Mouse (Mus musculus): ENCODE results near the gene Ctnna3.
"Not testable (repeated sequence)": the region's sequence is repeated elsewhere in the genome, so short reads cannot be mapped to it uniquely, and the experiment has no call there.

Ctnna3 gene

GRCm38 (mm10) chr10:64571311-64571710 lies 1141.4 kb downstream of the Ctnna3 start:
- DNase-seq (ENCODE audit: low read depth) = no peak

GRCm38 (mm10) chr10:64588116-64588515 lies 1158.2 kb downstream of the Ctnna3 start:
- DNase-seq (ENCODE audit: low read depth) = no peak

GRCm38 (mm10) chr10:64636760-64637159 lies 1206.9 kb downstream of the Ctnna3 start:
- no peak for DNase-seq (ENCODE audit: low read depth)

- DNase-seq (ENCODE audit: low read depth) = no peak
Measured at GRCm38 (mm10) chr10:64639061-64639460, 1209.2 kb downstream of the Ctnna3 start.

- no peak for DNase-seq (ENCODE audit: low read depth)
Measured at GRCm38 (mm10) chr10:64641093-64641492, 1211.2 kb downstream of the Ctnna3 start.

GRCm38 (mm10) chr10:64641576-64641975 lies 1211.7 kb downstream of the Ctnna3 start:
- no peak for DNase-seq (ENCODE audit: low read depth)

GRCm38 (mm10) chr10:64643976-64644375 lies 1214.1 kb downstream of the Ctnna3 start:
- no peak for DNase-seq (ENCODE audit: low read depth)

- DNase-seq (ENCODE audit: low read depth) = no peak
Measured at GRCm38 (mm10) chr10:64661190-64661589, 1231.3 kb downstream of the Ctnna3 start.

- DNase-seq (ENCODE audit: low read depth) = no peak
Measured at GRCm38 (mm10) chr10:64671469-64671868, 1241.6 kb downstream of the Ctnna3 start.

- no peak for DNase-seq (ENCODE audit: low read depth)
Measured at GRCm38 (mm10) chr10:64675796-64676195, 1245.9 kb downstream of the Ctnna3 start.

GRCm38 (mm10) chr10:64710017-64710416 lies 1280.1 kb downstream of the Ctnna3 start:
- no peak for DNase-seq (ENCODE audit: low read depth)

GRCm38 (mm10) chr10:64718036-64718435 lies 1288.1 kb downstream of the Ctnna3 start:
- DNase-seq (ENCODE audit: low read depth) = peak; percentile 32

- DNase-seq (ENCODE audit: low read depth) = no peak
Measured at GRCm38 (mm10) chr10:64735692-64736091, 1305.8 kb downstream of the Ctnna3 start.

GRCm38 (mm10) chr10:64736616-64737015 lies 1306.7 kb downstream of the Ctnna3 start:
- DNase-seq (ENCODE audit: low read depth) = no peak

- DNase-seq (ENCODE audit: low read depth) = not testable (repeated sequence)
Measured at GRCm38 (mm10) chr10:64741721-64742120, 1311.8 kb downstream of the Ctnna3 start.

GRCm38 (mm10) chr10:64744099-64744498 lies 1314.2 kb downstream of the Ctnna3 start:
- not testable (repeated sequence) for DNase-seq (ENCODE audit: low read depth)

- no peak for DNase-seq (ENCODE audit: low read depth)
Measured at GRCm38 (mm10) chr10:64748651-64749050, 1318.8 kb downstream of the Ctnna3 start.

GRCm38 (mm10) chr10:64750791-64751190 lies 1320.9 kb downstream of the Ctnna3 start:
- peak; percentile 71 for DNase-seq (ENCODE audit: low read depth)

GRCm38 (mm10) chr10:64836315-64836714 lies 1406.4 kb downstream of the Ctnna3 start:
- DNase-seq (ENCODE audit: low read depth) = no peak

GRCm38 (mm10) chr10:64861439-64861838 lies 1431.5 kb downstream of the Ctnna3 start:
- DNase-seq (ENCODE audit: low read depth) = peak; percentile 28

- no peak for DNase-seq (ENCODE audit: low read depth)
Measured at GRCm38 (mm10) chr10:64870888-64871287, 1441.0 kb downstream of the Ctnna3 start.

GRCm38 (mm10) chr10:64876506-64876905 lies 1446.6 kb downstream of the Ctnna3 start:
- no peak for DNase-seq (ENCODE audit: low read depth)

GRCm38 (mm10) chr10:64879860-64880259 lies 1450.0 kb downstream of the Ctnna3 start:
- no peak for DNase-seq (ENCODE audit: low read depth)

GRCm38 (mm10) chr10:64886946-64887345 lies 1457.0 kb downstream of the Ctnna3 start:
- DNase-seq (ENCODE audit: low read depth) = no peak

- no peak for DNase-seq (ENCODE audit: low read depth)
Measured at GRCm38 (mm10) chr10:64892458-64892857, 1462.6 kb downstream of the Ctnna3 start.

Measured in NIH3T3 (cell line).